Mouse (Mus musculus) C2C12 (cell line): ENCODE data around the gene Glipr1l3. TPM values are rescaled to one million over a fixed set of nuclear protein-coding genes. Genes with fewer than 3 reads are reported as not detected.
"Not testable (repeated sequence)": the region's sequence is repeated elsewhere in the genome, so short reads cannot be mapped to it uniquely, and the experiment has no call there.

Source experiments
- H3K27me3 ChIP-seq: one replicate; pipeline ENCODE4 v1.6.1; 2011; ENCODE audit not compliant: control insufficient read depth, insufficient read depth, insufficient read length
- H3K36me3 ChIP-seq: one replicate; pipeline ENCODE4 v1.6.1; 2011; ENCODE audit not compliant: control insufficient read depth, insufficient read depth
- H3K4me3 ChIP-seq: one replicate; pipeline ENCODE4 v1.5.1; 2011; ENCODE audit warnings: mild to moderate bottlenecking, control low read depth; ENCODE audit not compliant: poor library complexity, insufficient read depth, severe bottlenecking
- H3K79me2 ChIP-seq: one replicate; pipeline ENCODE4 v1.6.1; 2011; ENCODE audit not compliant: control insufficient read depth, insufficient read depth
- H3K79me3 ChIP-seq: one replicate; pipeline ENCODE4 v1.6.1; 2011; ENCODE audit warnings: low read depth, control low read depth
- H3ac ChIP-seq: one replicate; pipeline ENCODE3; 2011; ENCODE audit warnings: low read depth; ENCODE audit not compliant: control insufficient read depth, insufficient read length
- CEBPB ChIP-seq: IDR thresholded peaks from one replicate; pipeline ENCODE4 v1.6.1; 2011; ENCODE audit warnings: low read depth, mild to moderate bottlenecking, control low read depth, moderate library complexity
- CTCF ChIP-seq: IDR thresholded peaks from one replicate; pipeline ENCODE4 v1.5.1; 2011; ENCODE audit not compliant: control insufficient read depth, insufficient read depth, insufficient read length
- FOSL1 ChIP-seq: IDR thresholded peaks from one replicate; pipeline ENCODE4 v1.8.0; 2011; ENCODE audit warnings: mild to moderate bottlenecking, low read length; ENCODE audit not compliant: poor library complexity, insufficient read depth, severe bottlenecking
- MAX ChIP-seq: IDR thresholded peaks from one replicate; pipeline ENCODE4 v1.6.1; 2011; ENCODE audit warnings: mild to moderate bottlenecking, control low read depth
- MYOD1 ChIP-seq: IDR thresholded peaks from one replicate; pipeline ENCODE4 v1.6.1; 2011; ENCODE audit warnings: low read depth; ENCODE audit not compliant: control insufficient read depth, insufficient read length
- MYOG ChIP-seq: IDR thresholded peaks from one replicate; pipeline ENCODE4 v1.6.1; 2011; ENCODE audit not compliant: control insufficient read depth, insufficient read length; ENCODE audit errors: extremely low read depth
- USF1 ChIP-seq: IDR thresholded peaks from one replicate; pipeline ENCODE4 v1.6.1; 2011; ENCODE audit warnings: low read depth, mild to moderate bottlenecking, control low read depth, moderate library complexity
- polyA plus RNA-seq: library from polyadenylated mRNA; unstranded; fragments of >200 nt; fragmentation: generic; extraction: Trizol; gene quantifications from one replicate; pipeline ENCODE4 v1.2.1, GENCODE M21; 2012; ENCODE audit warnings: missing spikeins

The Glipr1l3 gene
- polyA plus RNA-seq, 1 experiment: not detected

DNA sequence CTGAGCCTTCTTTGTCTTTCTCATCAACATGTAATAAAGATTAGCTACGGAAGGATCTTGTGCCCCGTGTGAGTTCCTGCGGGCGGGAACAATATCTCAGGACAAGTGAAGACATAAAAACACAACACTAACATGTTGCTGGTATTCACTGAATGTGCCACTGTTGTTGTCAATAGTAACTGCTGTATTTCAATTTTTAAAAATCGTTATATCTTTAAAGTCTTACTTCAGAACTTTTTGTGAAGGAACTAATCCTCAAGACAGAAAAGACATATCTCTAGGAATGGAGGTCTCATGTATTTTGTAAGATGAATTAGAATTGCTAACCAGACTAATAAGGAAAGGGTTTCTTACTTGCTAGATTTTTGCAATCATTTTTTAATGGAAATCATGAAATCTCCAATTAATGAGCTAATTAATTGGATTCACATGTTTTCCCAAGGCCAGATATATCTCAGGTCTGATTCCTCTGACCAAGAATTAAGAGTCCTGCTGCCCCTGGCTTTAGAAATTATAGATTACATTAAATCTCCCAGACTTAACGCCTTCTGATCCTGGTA, 21.2 kb downstream of the Glipr1l3 start:
- no peak overlapping the region for H3ac ChIP-seq
- H3K79me3 ChIP-seq: no peaks in the 10 kb centered on the region
- no peak overlapping the region for H3K4me3 ChIP-seq
- H3K36me3 ChIP-seq: no peaks in the 10 kb centered on the region
- no peaks in the 10 kb centered on the region for H3K27me3 ChIP-seq
- no peaks in the 10 kb centered on the region for H3K79me2 ChIP-seq
- no peak for TF ChIP-seq MAX

DNA sequence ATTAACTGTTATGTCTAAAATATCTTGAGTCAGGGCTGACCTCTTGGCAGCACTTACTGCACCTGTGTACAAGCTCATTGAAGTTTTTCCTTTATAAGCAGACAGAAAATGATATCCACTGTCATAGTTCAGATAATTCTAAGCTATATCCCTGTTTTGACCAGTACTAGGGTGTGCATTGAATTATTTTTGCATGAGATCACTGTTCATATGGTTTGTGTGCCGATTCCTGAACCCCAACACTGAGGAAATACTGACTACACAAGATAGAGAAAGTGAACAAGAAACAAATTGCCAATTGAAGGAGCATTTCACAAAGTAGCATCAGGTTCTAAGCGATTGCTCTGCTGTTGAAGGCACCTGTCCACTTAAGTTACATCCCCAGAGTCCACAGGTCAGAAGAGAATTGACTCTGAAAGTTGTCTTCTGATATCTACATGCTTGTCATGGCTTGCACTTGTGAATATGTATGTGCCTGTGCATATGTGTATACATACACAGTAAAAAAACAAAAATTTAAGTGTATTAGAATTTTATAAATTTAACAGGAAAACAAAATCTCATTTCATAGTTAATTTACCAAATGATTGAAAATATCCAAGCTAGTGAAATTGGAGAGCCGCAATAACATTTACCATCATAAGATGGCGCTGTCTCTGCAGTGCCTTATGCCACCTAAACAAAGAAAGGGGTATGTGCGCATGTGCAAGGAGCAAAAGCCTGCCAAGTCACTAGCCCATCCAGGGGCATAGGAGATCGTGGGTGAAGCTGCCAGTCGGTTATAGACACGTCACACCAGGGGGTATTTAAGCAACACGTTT, 21.9 kb downstream of the Glipr1l3 start:
- TF ChIP-seq USF1 (no peak), CTCF (no peak)
- H3ac ChIP-seq: no peak overlapping the region
- H3K4me3 ChIP-seq: no peak overlapping the region
- no peaks in the 10 kb centered on the region for H3K79me3 ChIP-seq
- no peaks in the 10 kb centered on the region for H3K27me3 ChIP-seq
- H3K79me2 ChIP-seq: no peaks in the 10 kb centered on the region
- no peaks in the 10 kb centered on the region for H3K36me3 ChIP-seq

DNA sequence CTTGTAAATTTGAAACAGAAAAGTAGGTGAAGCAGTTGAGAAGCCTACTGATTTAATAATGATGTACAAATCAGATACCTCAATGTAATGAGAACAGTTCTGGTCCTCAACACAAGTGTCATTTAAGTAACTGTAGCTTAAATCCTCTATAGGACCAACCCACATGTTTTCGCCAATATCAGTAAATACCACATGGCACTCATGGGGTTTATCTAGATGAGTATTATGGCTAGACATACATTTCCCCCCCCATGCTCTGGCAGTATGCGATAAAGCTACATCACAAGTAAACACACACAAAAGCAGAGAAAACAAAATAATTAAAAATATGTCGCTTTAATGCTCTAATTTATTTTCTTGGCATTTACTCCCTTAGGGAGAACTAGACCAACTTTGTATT, 27.9 kb downstream of the Glipr1l3 start:
- Histone ChIP-seq H3K27me3 (no peaks in the 10 kb centered on the region), H3K79me2 (no peaks in the 10 kb centered on the region), H3K79me3 (no peaks in the 10 kb centered on the region), H3K4me3 (no peak overlapping the region), H3ac (no peak overlapping the region), H3K36me3 (no peaks in the 10 kb centered on the region)
- TF ChIP-seq MYOD1 (no peak), USF1 (no peak)

DNA sequence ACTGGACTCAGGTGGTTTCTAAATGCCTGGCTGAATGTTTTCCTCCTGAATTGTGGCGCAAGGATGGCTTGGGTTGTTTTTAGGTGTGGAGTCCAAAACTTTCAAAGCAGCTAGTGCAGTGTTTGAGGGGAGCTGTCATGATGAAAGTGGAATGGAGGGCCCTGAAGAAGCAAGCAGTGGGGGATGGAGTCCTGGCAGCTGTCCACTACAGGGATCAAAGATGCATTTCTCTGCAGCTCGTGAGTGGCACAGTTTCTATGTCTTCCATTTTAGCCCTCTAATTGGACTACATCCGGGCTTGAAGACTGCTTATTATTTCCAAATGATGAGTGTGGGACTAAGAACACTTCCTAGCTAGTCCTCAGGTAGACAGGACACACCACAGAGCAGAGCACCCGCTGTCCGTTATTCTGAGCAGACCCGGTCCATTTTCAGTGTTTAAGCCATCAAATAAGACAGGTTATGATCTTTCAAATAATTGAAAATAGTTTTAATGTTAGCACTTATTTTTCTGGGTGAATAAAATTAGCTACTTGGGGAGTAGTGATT, 32.4 kb downstream of the Glipr1l3 start:
- not testable (repeated sequence) for H3K79me2 ChIP-seq, H3K79me3 ChIP-seq, H3K36me3 ChIP-seq, H3K4me3 ChIP-seq, H3ac ChIP-seq, H3K27me3 ChIP-seq

DNA sequence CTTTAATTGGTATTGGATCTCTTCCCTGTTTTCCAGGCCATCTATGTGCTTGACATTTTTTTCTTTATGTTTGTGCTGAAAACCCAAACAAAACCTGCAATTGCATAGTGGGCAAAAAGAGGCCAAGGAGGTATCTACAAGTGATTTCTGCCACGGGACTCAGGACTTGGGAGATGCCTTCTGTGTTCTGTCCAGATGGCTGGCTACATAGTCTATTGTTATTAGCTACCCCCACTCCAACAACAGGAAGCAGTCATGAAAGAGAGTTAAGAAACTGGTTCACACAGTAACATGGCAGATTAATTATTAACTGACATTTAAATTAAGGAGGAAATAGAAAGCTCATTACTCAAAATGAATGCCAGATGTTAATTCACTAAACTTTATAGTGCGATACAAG, 35.0 kb downstream of the Glipr1l3 start:
- not testable (repeated sequence) for H3K36me3 ChIP-seq, H3K79me2 ChIP-seq, H3K27me3 ChIP-seq, H3K4me3 ChIP-seq, H3ac ChIP-seq, H3K79me3 ChIP-seq

DNA sequence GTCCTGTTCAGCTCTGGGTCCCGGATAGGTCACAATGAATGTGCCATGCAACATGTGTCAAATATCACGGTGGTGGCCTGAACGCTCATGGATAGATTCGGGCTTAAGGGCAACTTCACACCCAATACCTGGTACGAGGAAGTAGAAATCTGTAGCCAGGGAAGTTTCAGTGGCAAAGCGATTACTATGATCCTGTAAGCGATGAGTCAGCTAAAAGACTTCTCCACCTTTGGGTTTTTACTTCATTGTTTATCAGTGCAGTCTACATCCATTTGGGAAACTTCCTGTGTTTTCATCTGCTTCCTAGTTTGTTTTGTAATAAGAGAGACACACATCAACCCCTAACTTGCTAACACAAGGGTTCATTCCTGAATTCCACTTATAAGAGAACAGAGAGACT, 49.7 kb downstream of the Glipr1l3 start:
- Histone ChIP-seq H3K79me2 (no peaks in the 10 kb centered on the region), H3ac (no peak overlapping the region), H3K4me3 (no peak overlapping the region), H3K36me3 (no peaks in the 10 kb centered on the region), H3K79me3 (no peaks in the 10 kb centered on the region), H3K27me3 (no peaks in the 10 kb centered on the region)
- TF ChIP-seq FOSL1 (no peak), CTCF (no peak), MYOG (no peak), MYOD1 (no peak), CEBPB (no peak), MAX (no peak), USF1 (no peak)

DNA sequence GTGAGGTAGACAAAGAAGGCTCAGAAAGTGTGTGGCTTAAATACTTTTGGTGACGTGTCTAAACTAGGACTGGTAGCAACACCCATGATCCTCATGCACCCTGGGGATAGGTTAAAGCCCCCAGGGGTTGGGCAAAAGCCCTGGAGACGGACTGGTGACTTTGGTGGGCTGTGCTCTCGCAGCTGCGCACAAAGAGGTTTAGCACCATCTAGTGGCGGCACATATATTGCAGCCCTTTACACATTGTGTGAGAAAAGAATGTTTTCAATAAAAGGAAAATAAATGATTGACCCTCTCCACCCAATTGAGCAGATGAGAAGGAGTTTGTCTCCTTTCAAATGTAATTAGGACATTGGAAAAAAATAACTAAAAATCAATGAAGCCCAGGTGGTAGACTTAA, 54.3 kb downstream of the Glipr1l3 start:
- not testable (repeated sequence) for H3K4me3 ChIP-seq, H3ac ChIP-seq, H3K79me3 ChIP-seq, H3K27me3 ChIP-seq, H3K36me3 ChIP-seq, H3K79me2 ChIP-seq

Other genes with a start within 250 kb of the Glipr1l3 start
- gene Krr1, start 187.7 kb downstream of the Glipr1l3 start, polyA plus RNA-seq: 10.2 TPM
- 10.3 TPM for gene Glipr1, start 157.7 kb downstream of the Glipr1l3 start, polyA plus RNA-seq
- not detected for gene Glipr1l1, start 100.1 kb downstream of the Glipr1l3 start, polyA plus RNA-seq
- gene Glipr1l2, start 77.0 kb downstream of the Glipr1l3 start, polyA plus RNA-seq: not detected
- gene Caps2, start 3.3 kb upstream of the Glipr1l3 start, polyA plus RNA-seq: 0.01 TPM
- 0.16 TPM for gene Kcnc2, start 110.8 kb upstream of the Glipr1l3 start, polyA plus RNA-seq